Mouse (Mus musculus) adrenal gland, adult 8-10 months (tissue): ENCODE data around the gene Fam83b. TPM values are rescaled to one million over a fixed set of nuclear protein-coding genes. Genes with fewer than 3 reads are reported as not detected.

ENCODE experiments used
- DNase-seq: peaks from one replicate; pipeline ENCODE4 v3.0.0; 2022
- total RNA-seq, 4 experiments: library from RNA; stranded (reverse); gene quantifications; 2 replicates each; pipeline ENCODE4 v1.2.4; 2022

The Fam83b gene
- total RNA-seq, 4 experiments from 2014 or later: 0.15 to 0.49 (median 0.25) TPM

DNA sequence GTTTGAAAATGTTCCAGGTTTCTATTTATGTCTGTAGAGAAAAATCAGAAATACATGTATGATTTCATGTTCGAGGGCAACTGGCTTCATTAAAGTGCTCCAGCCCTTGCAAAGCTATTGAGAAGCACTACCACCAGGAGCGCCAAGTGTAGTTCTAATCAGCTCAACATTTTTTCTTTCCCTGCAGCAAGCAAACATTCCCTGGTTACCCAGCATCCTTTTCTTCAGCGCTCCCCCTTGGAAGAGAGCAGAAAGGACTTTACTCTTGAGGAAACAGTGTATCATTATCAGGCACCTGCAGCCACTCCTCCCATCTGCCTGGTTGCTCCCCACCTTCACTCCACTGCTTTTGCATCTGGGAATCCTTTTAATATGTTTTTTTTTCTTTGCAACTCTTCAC lies 45.3 kb downstream of the Fam83b start:
- DNase-seq: no peak

- no peak for DNase-seq
Observed at GRCm38 (mm10) chr9:76518665-76519064, 48.3 kb downstream of the Fam83b start.

GRCm38 (mm10) chr9:76505650-76506049 lies 61.3 kb downstream of the Fam83b start:
- no peak for DNase-seq

DNA sequence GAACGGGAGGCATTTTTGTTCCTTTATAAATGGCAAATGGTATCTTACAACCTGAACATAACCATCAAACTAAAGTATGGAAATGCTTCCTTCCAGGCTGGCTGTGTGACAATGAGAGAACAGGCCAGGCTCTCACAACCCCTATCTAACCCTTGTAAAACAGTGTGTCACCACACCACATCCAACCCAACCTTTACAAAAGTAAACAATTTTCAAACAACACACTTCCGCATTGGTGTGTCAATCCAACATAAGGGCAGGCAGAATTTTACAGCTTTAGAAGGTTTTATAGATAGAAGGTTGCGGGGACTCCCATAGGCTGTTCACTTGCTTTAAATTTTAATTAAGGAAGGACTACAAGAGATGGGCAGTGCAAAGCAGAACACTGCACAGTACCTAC lies 77.2 kb downstream of the Fam83b start:
- DNase-seq: no peak

GRCm38 (mm10) chr9:76480088-76480487 lies 86.8 kb downstream of the Fam83b start:
- DNase-seq: no peak

DNA sequence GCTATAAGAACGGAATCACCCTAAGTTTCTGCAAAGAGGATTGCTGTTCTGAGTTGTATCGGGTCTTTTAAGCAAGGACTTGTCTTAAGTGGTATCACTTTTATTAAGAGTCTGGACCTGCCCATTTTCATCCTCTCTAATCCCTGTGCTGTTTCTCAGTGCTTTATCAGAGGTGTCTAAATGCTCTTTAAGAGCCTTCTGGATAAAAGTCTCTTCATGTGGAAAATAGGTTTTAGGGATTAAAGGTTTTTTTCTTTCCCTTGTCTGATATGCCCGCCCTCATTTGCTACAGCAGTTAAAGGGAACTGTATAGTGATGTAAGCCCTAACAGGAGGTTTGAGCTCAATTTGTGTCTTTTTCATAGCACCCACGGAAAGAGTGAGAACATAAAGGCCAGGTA lies 97.4 kb downstream of the Fam83b start:
- DNase-seq: no peak

DNA sequence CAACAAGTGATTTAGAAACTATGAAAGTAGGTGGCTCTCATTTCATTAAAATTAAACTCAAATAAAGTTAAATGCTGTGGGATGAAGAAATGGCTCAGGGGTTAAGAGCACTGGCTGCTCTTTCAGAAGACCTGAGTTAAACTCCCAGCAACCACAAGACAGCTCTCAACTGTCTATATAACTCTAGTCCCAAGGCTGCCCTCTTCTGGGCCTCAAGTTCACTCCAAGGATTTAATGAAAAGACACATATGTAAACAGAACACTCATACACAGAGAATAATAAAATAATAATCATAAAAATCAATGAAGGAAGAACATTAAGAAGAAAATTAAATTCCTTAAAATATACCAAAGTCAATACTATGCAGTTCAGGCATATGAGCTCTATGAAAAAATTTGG lies 105.4 kb downstream of the Fam83b start:
- DNase-seq: no peak

DNA sequence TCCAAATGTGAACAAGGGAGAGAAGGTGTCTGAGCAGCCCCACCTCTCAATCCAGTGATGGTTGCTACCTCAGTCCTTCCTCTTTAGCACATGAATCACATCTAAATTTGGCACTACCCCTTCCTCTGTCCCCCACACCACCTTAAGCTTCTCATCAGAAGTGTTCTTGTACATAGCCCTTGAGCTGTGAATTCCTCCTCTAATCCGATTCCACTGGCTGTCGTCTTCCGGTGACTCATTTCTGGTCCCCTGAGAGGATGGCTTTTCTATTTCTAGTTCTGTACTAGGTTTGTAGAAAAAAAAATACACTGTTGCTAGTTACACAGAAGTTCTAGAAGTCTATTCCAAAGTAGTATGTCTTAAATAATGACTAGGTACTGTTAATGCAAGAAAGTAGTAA lies 111.2 kb downstream of the Fam83b start:
- no peak for DNase-seq

Other genes with a start within 250 kb of the Fam83b start
- under 1 TPM; 0.07 to 0.17 (median 0.14) TPM for gene Hcrtr2, start 243.3 kb downstream of the Fam83b start, total RNA-seq